ENCODE assay signal across 24 mouse cellular contexts in genomic region chr17:44091512-44091911, GRCm38 (mm10). TPM values are rescaled to one million over a fixed set of nuclear protein-coding genes. Genes with fewer than 3 reads are reported as not detected.
A peak's percentile ranks its signal among the peaks of the same experiment; 100 is the strongest.
DNase-seq lines count a peak whose midpoint lies in the region; ATAC-seq and TF ChIP-seq lines count a peak whose summit lies in the region.
"Had no signal": no experiment of that assay in that cellular context is flagged by ENCODE, and none has a peak within 500 bp of the region (broad histone marks: within the 10 kb centered on the region; RNA-seq: fewer than 3 reads in every experiment).

No protein-coding gene starts in this region.

- H3K4me1 ChIP-seq in intestine, postnatal 0 days (replicated peaks; ENCODE audit: control insufficient read depth, insufficient read depth, low read length): no peaks in the 10 kb centered on the region
- H3K4me1 ChIP-seq in intestine, embryonic 16.5 days (ENCODE audit: control insufficient read depth, insufficient read depth, low read length): no peaks in the 10 kb centered on the region
- H3K4me1 ChIP-seq in lung, adult 2 months (ENCODE audit: control insufficient read depth, insufficient read depth, low read length): no peaks in the 10 kb centered on the region
- H3K4me1 ChIP-seq in forebrain, embryonic 13.5 days: no peaks in the 10 kb centered on the region
- H3K4me1 ChIP-seq: embryonic facial prominence, embryonic 10.5 days; hindbrain, embryonic 12.5 days; midbrain, embryonic 13.5 days; neural tube, embryonic 13.5 days; stomach, embryonic 15.5 days had no signal

- no peak overlapping the region for H3K9ac ChIP-seq in intestine, postnatal 0 days (ENCODE audit: low read depth, low read length)
- H3K9ac ChIP-seq in intestine, embryonic 16.5 days (ENCODE audit: low read depth, low read length): no peak overlapping the region
- H3K9ac ChIP-seq in forebrain, embryonic 13.5 days: no peak overlapping the region
- H3K9ac ChIP-seq: hindbrain, embryonic 12.5 days; midbrain, embryonic 13.5 days; neural tube, embryonic 13.5 days; stomach, embryonic 15.5 days had no signal

- no peaks in the 10 kb centered on the region for H3K9me3 ChIP-seq in intestine, postnatal 0 days (ENCODE audit: control insufficient read depth)
- H3K9me3 ChIP-seq in intestine, embryonic 16.5 days (ENCODE audit: control insufficient read depth, low read length): no peaks in the 10 kb centered on the region
- no peaks in the 10 kb centered on the region for H3K9me3 ChIP-seq in forebrain, embryonic 13.5 days (replicated peaks)
- H3K9me3 ChIP-seq: embryonic facial prominence, embryonic 10.5 days; hindbrain, embryonic 12.5 days; megakaryocyte, embryonic 14.5 days; midbrain, embryonic 13.5 days; neural tube, embryonic 13.5 days; stomach, embryonic 15.5 days had no signal

- ATAC-seq in intestine, postnatal 0 days: no peak
- ATAC-seq in intestine, embryonic 16.5 days: no peak
- ATAC-seq in common myeloid progenitor, adult 5-6 weeks (replicated peaks; ENCODE audit: low read depth, poor library complexity, severe bottlenecking): peak; percentile 54; the same call in 1 of the 2 replicates
- ATAC-seq in forebrain, embryonic 13.5 days: no peak
- ATAC-seq: forebrain, embryonic 16.5 days; midbrain, embryonic 13.5 days had no signal

- peak; percentile 39 for TF ChIP-seq CTCF in intestine, postnatal 0 days (IDR thresholded peaks at IDR 0.05; ENCODE audit: low read depth)
- TF ChIP-seq CTCF in lung, adult 2 months (IDR thresholded peaks at IDR 0.05; ENCODE audit: insufficient read depth, low read length): peak; percentile 28; the same call in 1 of the 2 replicates

- no peaks in the 10 kb centered on the region for H3K27me3 ChIP-seq in intestine, postnatal 0 days (replicated peaks; ENCODE audit: control insufficient read depth, insufficient read depth, low read length)
- H3K27me3 ChIP-seq in intestine, embryonic 16.5 days (replicated peaks; ENCODE audit: control insufficient read depth, insufficient read depth, low read length): no peaks in the 10 kb centered on the region
- H3K27me3 ChIP-seq in forebrain, embryonic 13.5 days: no peaks in the 10 kb centered on the region
- H3K27me3 ChIP-seq: hindbrain, embryonic 12.5 days; midbrain, embryonic 13.5 days; neural tube, embryonic 13.5 days; stomach, embryonic 15.5 days had no signal

- no peak overlapping the region for H3K4me3 ChIP-seq in intestine, postnatal 0 days (ENCODE audit: low read depth, low read length)
- H3K4me3 ChIP-seq in intestine, embryonic 16.5 days (ENCODE audit: low read length): no peak overlapping the region
- H3K4me3 ChIP-seq in lung, adult 2 months (replicated peaks; ENCODE audit: extremely low read depth, low read depth, low read length): no peak overlapping the region
- H3K4me3 ChIP-seq in forebrain, embryonic 13.5 days: no peak overlapping the region
- H3K4me3 ChIP-seq: embryonic facial prominence, embryonic 10.5 days; hindbrain, embryonic 12.5 days; megakaryocyte, embryonic 14.5 days; midbrain, embryonic 13.5 days; neural tube, embryonic 13.5 days; stomach, embryonic 15.5 days had no signal

- 55% methylated on average over 2 of the region's 2 CpGs for WGBS in intestine, postnatal 0 days
- 44% methylated on average over 2 of the region's 2 CpGs for WGBS in intestine, embryonic 16.5 days
- 32% methylated on average over 2 of the region's 2 CpGs for WGBS in lung, adult 2 months
- 52% methylated on average over 2 of the region's 2 CpGs for WGBS in forebrain, embryonic 13.5 days

- DNase-seq in adrenal gland, postnatal 14 days: peak; percentile 16
- DNase-seq in adrenal gland, adult (ENCODE audit: inconsistent age in 2 of 2, low spot score in 1 of 2): no peak
- no peak for DNase-seq in lung, adult 2 months
- DNase-seq in lung, postnatal 14 days: no peak
- DNase-seq: adrenal gland, adult 8-10 months; cerebellum, adult 9-11 months; gastrocnemius, postnatal 25 days; kidney, adult 9 months; kidney, postnatal 25 days; lung, postnatal 36 days; right cerebral cortex, postnatal 4 days; thymus, adult 18-20 months; thymus, postnatal 36 days had no signal

- H3K4me2 ChIP-seq in intestine, postnatal 0 days (replicated peaks; ENCODE audit: low read depth): no peak overlapping the region
- no peak overlapping the region for H3K4me2 ChIP-seq in intestine, embryonic 16.5 days (ENCODE audit: low read depth, low read length)
- no peak overlapping the region for H3K4me2 ChIP-seq in forebrain, embryonic 13.5 days
- H3K4me2 ChIP-seq: hindbrain, embryonic 12.5 days; midbrain, embryonic 13.5 days; neural tube, embryonic 13.5 days; stomach, embryonic 15.5 days had no signal

- no peaks in the 10 kb centered on the region for H3K36me3 ChIP-seq in intestine, postnatal 0 days (ENCODE audit: control insufficient read depth, insufficient read depth)
- no peaks in the 10 kb centered on the region for H3K36me3 ChIP-seq in intestine, embryonic 16.5 days (ENCODE audit: control insufficient read depth, insufficient read depth, low read length)
- no peaks in the 10 kb centered on the region for H3K36me3 ChIP-seq in forebrain, embryonic 13.5 days (ENCODE audit: poor library complexity, severe bottlenecking)
- H3K36me3 ChIP-seq: embryonic facial prominence, embryonic 10.5 days; hindbrain, embryonic 12.5 days; stomach, embryonic 15.5 days had no signal

- TF ChIP-seq POLR2A in lung, adult 2 months (IDR thresholded peaks at IDR 0.05; ENCODE audit: borderline replicate concordance, extremely low read depth, low read depth, low read length): no peak

- no peak overlapping the region for H3K27ac ChIP-seq in intestine, postnatal 0 days (ENCODE audit: low read depth, low read length)
- H3K27ac ChIP-seq in intestine, embryonic 16.5 days (ENCODE audit: low read length): no peak overlapping the region
- no peak overlapping the region for H3K27ac ChIP-seq in forebrain, embryonic 13.5 days
- H3K27ac ChIP-seq: embryonic facial prominence, embryonic 10.5 days; hindbrain, embryonic 12.5 days; midbrain, embryonic 13.5 days; neural tube, embryonic 13.5 days; stomach, embryonic 15.5 days had no signal

RNA-seq across cellular contexts. Expression of gene Enpp5, which starts 12.9 kb away (rescaled TPM):
- total RNA-seq in adrenal gland, postnatal 14 days (2021): 22.5 and 23.9 TPM in 2 replicates
- polyA plus RNA-seq in intestine, postnatal 0 days (2015; fragmentation: Nextera tagmentation; extraction: Ambion mirVana): 33.8 and 43.1 TPM in 2 replicates
- 52.4 and 60.0 TPM in 2 replicates for polyA plus RNA-seq in intestine, embryonic 16.5 days (2015; fragmentation: Nextera tagmentation; extraction: Ambion mirVana)
- 24.5 and 38.7 TPM in 2 replicates for polyA plus RNA-seq in lung, adult 2 months (2012; rRNA removed)
- total RNA-seq in common myeloid progenitor, adult 5-6 weeks (2017): 13.1 TPM in 2 replicates
- 35.2 and 42.1 TPM in 2 replicates for polyA plus RNA-seq in forebrain, embryonic 13.5 days (2015; fragmentation: Nextera tagmentation; extraction: Ambion mirVana)

RNA-seq across cellular contexts. Expression of gene Enpp4, which starts 14.1 kb away (rescaled TPM):
- total RNA-seq in adrenal gland, postnatal 14 days (2021): 9.2 and 10.7 TPM in 2 replicates
- polyA plus RNA-seq in intestine, postnatal 0 days (2015; fragmentation: Nextera tagmentation; extraction: Ambion mirVana): 3.1 and 3.6 TPM in 2 replicates
- 4.4 and 4.9 TPM in 2 replicates for polyA plus RNA-seq in intestine, embryonic 16.5 days (2015; fragmentation: Nextera tagmentation; extraction: Ambion mirVana)
- polyA plus RNA-seq in lung, adult 2 months (2012; rRNA removed): 9.1 and 13.5 TPM in 2 replicates
- total RNA-seq in common myeloid progenitor, adult 5-6 weeks (2017): 14.4 and 19.3 TPM in 2 replicates
- 5.2 and 5.5 TPM in 2 replicates for polyA plus RNA-seq in forebrain, embryonic 13.5 days (2015; fragmentation: Nextera tagmentation; extraction: Ambion mirVana)
